Mouse (Mus musculus) intestine, embryonic 16.5 days (tissue): ENCODE data around the gene Chd1l. TPM values are rescaled to one million over a fixed set of nuclear protein-coding genes. Genes with fewer than 3 reads are reported as not detected.

Source experiments
- ATAC-seq: fragments of 200-750 bp; cut with Nextera tagmentation; 2 replicates; pipeline ENCODE4 v1.8.0; 2017; ENCODE audit warnings: moderate TSS enrichment, moderate library complexity
- H3K27ac ChIP-seq: fragments of 300-500 bp; sonication (generic); 2 replicates; pipeline ENCODE4 v1.5.1; 2014; ENCODE audit warnings: mild to moderate bottlenecking, low read length
- H3K27me3 ChIP-seq: fragments of 300-500 bp; sonication (generic); replicated peaks from 2 replicates; pipeline ENCODE4 v1.6.1; 2014; ENCODE audit warnings: low read length, control low read depth, mixed read lengths; ENCODE audit not compliant: control insufficient read depth, insufficient read depth
- H3K36me3 ChIP-seq: fragments of 300-500 bp; sonication (generic); 2 replicates; pipeline ENCODE4 v1.6.1; 2014; ENCODE audit warnings: low read length, control low read depth; ENCODE audit not compliant: control insufficient read depth, insufficient read depth
- H3K4me1 ChIP-seq: fragments of 300-500 bp; sonication (generic); 2 replicates; pipeline ENCODE4 v1.6.1; 2014; ENCODE audit warnings: low read length, control low read depth, mixed read lengths; ENCODE audit not compliant: control insufficient read depth, insufficient read depth
- H3K4me2 ChIP-seq: fragments of 300-500 bp; sonication (generic); 2 replicates; pipeline ENCODE4 v1.6.1; 2014; ENCODE audit warnings: low read depth, low read length, control low read depth
- H3K4me3 ChIP-seq: fragments of 300-500 bp; sonication (generic); 2 replicates; pipeline ENCODE4 v1.5.1; 2014; ENCODE audit warnings: mild to moderate bottlenecking, low read length
- H3K9ac ChIP-seq: fragments of 300-500 bp; sonication (generic); 2 replicates; pipeline ENCODE4 v1.6.1; 2014; ENCODE audit warnings: low read depth, low read length
- H3K9me3 ChIP-seq: fragments of 300-500 bp; sonication (generic); 2 replicates; pipeline ENCODE4 v1.6.1; 2016; ENCODE audit warnings: low read length, control low read depth; ENCODE audit not compliant: control insufficient read depth
- WGBS: fragments of 180-500 bp; shearing (Covaris S2); extraction: QIAGEN DNeasy Blood & Tissue Kit; methylation state at CpG from one replicate; pipeline ENCODE4 v1.1.7; 2014; 5-methylcytosine and 5-hydroxymethylcytosine counted together
- polyA plus RNA-seq: library from polyadenylated mRNA; unstranded; fragments of >200 nt; fragmentation: Nextera tagmentation; extraction: Ambion mirVana; gene quantifications from 2 replicates; pipeline ENCODE4 v1.2.1, GENCODE M21; 2015

Gene Chd1l
- polyA plus RNA-seq, 1 experiment from 2014 or later = 17.3 TPM

DNA sequence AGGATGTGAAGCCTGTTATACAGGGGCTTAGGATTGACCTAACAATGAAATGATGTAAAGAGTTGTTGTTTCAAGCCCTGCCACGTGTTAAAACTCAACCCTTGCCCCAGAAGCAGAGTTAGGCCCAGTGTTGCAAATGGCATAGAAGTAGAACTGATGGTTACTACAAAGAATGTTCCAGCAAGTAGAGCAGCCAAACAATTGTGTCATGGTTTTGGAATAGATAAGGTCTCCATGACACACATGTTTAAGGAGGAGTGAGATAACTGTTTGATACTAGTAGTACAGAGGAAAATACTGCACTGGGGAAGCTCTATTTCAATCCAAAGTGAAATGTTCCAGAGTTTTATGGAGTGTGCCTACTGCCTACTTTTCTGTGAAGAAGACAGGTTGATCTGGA, 38.5 kb upstream of the Chd1l start:
- Histone ChIP-seq H3K9ac (no peak overlapping the region), H3K4me1 (no peaks in the 10 kb centered on the region), H3K9me3 (no peaks in the 10 kb centered on the region), H3K36me3 (no peaks in the 10 kb centered on the region), H3K4me3 (no peak overlapping the region), H3K27me3 (no peaks in the 10 kb centered on the region), H3K4me2 (no peak overlapping the region), H3K27ac (no peak overlapping the region)
- ATAC-seq = no peak
- WGBS = 46% methylated on average over 1 of the region's 1 CpGs

DNA sequence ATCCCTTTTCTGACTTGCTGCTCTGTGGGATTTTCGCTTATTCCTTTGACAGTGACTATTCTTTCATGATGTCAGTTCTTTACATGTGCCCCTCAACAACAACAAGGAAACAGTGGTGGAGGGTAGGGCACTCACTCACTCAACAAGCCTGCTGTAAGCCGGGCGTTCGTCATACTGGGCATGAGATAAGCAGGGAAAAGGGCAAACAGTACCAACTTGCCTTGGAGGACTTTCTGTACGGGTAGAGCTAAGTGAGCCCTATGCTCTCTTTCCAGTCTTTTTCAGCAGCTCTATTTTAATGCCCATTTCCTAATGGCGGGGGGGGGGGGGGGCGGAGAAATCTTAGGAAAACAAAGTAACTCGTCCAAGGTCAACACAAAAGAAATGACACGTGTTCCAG, 32.0 kb upstream of the Chd1l start:
- no peaks in the 10 kb centered on the region for H3K4me1 ChIP-seq
- 81% methylated on average over 9 of the region's 9 CpGs for WGBS
- no peak for ATAC-seq
- H3K9me3 ChIP-seq = no peaks in the 10 kb centered on the region
- no peak overlapping the region for H3K4me3 ChIP-seq
- no peak overlapping the region for H3K9ac ChIP-seq
- H3K36me3 ChIP-seq = no peaks in the 10 kb centered on the region
- no peak overlapping the region for H3K27ac ChIP-seq
- H3K4me2 ChIP-seq = no peak overlapping the region
- no peaks in the 10 kb centered on the region for H3K27me3 ChIP-seq

DNA sequence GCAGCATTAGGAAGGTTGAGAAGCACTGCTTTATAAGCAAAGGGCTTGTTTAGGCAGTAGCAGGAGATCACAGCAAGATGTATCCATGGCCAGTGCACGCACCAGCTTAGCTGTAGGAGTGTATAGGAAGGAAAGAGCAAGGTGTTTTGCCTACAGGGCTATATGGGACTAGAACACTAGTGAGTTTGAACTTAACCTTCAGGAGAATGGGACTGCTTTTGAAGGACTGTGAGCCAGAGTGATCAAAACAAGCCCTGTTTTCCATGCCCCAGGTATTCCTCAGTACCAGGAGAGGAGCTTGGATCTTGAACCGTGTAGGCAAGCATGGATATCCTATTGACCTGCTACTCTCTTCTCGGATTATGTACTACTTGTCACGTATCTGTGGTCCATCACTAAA, 31.4 kb upstream of the Chd1l start:
- Histone ChIP-seq H3K4me1 (no peaks in the 10 kb centered on the region), H3K4me3 (no peak overlapping the region), H3K9me3 (no peaks in the 10 kb centered on the region), H3K27me3 (no peaks in the 10 kb centered on the region), H3K4me2 (no peak overlapping the region), H3K27ac (no peak overlapping the region), H3K36me3 (no peaks in the 10 kb centered on the region), H3K9ac (no peak overlapping the region)
- ATAC-seq = no peak
- 94% methylated on average over 4 of the region's 4 CpGs for WGBS

DNA sequence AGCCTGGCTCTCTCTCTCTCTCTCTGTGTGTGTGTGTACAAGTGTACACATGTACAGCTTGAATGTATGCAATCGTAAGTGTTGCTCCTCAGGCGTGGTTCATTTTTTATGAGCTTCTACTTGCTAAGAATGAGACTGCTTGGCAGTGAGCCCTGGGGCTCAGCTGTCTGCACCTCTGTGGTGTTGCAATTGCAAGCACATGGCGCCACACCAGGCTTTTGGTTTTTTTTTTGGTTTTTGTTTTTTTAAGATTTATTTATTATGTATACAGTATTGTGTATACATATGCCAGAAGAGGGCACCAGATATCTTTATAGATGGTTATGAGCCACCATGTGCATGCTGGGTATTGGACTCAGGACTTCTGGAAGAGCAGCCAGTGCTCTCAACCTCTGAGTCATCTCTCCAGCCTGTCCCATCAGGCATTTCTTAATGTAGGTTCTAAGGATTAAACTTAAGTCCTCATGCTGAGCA, 24.3 kb upstream of the Chd1l start:
- Histone ChIP-seq H3K9me3 (no peaks in the 10 kb centered on the region), H3K27me3 (no peaks in the 10 kb centered on the region), H3K9ac (no peak overlapping the region), H3K4me2 (no peak overlapping the region), H3K27ac (peak overlapping the region; percentile 18; the same call in 1 of the 2 replicates), H3K4me1 (peaks cover 11% of the 10 kb centered on the region), H3K36me3 (no peaks in the 10 kb centered on the region), H3K4me3 (no peak overlapping the region)
- WGBS = 41% methylated on average over 3 of the region's 3 CpGs
- ATAC-seq = peak; percentile 73

DNA sequence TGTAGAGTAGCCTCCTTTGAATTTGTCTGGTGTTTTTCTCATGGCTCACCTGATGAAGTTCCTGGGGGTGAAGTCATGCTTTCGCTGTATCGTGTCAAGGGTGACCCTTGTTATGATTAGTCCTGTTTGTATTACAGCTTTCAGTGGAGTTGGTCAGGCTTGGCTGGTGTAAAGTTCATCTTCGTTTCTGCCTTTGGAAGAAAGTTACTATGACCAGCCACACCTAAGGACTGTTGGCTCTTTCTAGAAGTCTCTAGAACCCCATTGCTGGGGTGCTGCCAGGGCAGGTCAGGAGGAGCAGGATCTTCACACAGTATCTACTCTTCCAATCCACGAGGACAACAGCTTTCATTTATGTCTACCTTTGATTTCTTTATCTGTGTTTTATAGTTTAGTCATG, 23.5 kb upstream of the Chd1l start:
- ATAC-seq = peak; percentile 22; the same call in 1 of the 2 replicates

DNA sequence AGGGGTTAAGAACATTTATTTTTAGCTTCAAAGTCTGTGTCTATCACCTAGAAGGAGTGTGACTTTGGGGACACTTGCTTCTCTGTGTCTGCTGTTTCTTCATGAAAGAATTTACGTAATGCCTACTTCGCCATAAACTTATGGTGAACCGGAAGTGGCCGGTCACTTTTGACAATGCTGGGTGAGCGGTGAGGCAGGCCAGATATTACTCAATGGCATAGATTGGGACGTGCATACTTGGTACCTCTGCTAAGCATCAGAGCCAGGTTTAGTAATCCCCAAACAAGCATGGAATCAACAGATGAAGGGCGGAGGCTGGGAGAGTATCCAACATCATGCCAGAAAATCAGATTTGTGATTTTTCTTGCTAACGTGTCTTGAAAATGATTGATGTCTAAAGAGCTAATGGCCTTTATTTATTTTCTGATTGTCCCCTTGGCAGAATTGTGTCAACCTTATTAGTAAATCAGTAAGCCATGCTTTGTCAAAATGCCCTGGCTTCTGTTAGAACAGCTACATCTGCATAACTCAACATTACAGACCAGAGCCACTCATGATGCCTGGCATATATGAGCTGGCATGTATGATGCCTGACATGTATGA, 21.4 kb upstream of the Chd1l start:
- H3K9me3 ChIP-seq = no peaks in the 10 kb centered on the region
- H3K36me3 ChIP-seq = no peaks in the 10 kb centered on the region
- H3K27me3 ChIP-seq = no peaks in the 10 kb centered on the region
- H3K9ac ChIP-seq = no peak overlapping the region
- WGBS = 79% methylated on average over 8 of the region's 8 CpGs
- no peak overlapping the region for H3K4me3 ChIP-seq
- no peak overlapping the region for H3K27ac ChIP-seq
- peaks cover 16% of the 10 kb centered on the region for H3K4me1 ChIP-seq
- no peak for ATAC-seq
- H3K4me2 ChIP-seq = no peak overlapping the region

More for the DNA sequence above, 23.5 kb upstream of the Chd1l start:
- Histone ChIP-seq H3K9me3 (no peaks in the 10 kb centered on the region), H3K27ac (peak overlapping the region; percentile 61), H3K27me3 (no peaks in the 10 kb centered on the region), H3K36me3 (no peaks in the 10 kb centered on the region), H3K4me2 (no peak overlapping the region), H3K4me1 (peaks cover 16% of the 10 kb centered on the region), H3K4me3 (no peak overlapping the region), H3K9ac (no peak overlapping the region)
- WGBS = 55% methylated on average over 4 of the region's 4 CpGs

DNA sequence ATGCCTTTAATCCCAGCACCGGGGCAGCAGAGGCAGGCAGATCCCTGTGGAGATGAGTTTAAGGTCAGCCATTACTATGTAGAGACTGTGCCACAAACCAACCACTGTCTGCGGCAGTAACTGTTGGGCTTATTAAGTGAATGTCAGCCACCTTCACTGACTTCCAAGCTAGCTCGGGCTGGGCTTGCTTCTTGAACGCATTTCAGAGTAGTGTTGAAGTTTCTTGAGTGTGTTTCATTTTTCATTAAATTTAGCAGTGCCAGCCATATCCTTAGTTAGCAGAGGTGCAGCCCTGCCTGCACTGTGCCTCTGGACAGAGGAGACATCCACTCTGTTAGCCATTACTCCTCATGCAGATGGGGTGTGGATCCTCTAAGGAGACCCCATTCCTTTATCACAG, 20.7 kb upstream of the Chd1l start:
- H3K4me3 ChIP-seq = no peak overlapping the region
- H3K27ac ChIP-seq = no peak overlapping the region
- H3K4me1 ChIP-seq = peaks cover 16% of the 10 kb centered on the region
- no peaks in the 10 kb centered on the region for H3K9me3 ChIP-seq
- H3K9ac ChIP-seq = no peak overlapping the region
- no peak overlapping the region for H3K4me2 ChIP-seq
- ATAC-seq = no peak
- WGBS = 88% methylated on average over 4 of the region's 4 CpGs
- H3K27me3 ChIP-seq = no peaks in the 10 kb centered on the region
- no peaks in the 10 kb centered on the region for H3K36me3 ChIP-seq

GRCm38 (mm10) chr3:97629941-97630340, 19.9 kb upstream of the Chd1l start:
- no peak overlapping the region for H3K4me3 ChIP-seq
- no peaks in the 10 kb centered on the region for H3K36me3 ChIP-seq
- H3K4me1 ChIP-seq = peaks cover 16% of the 10 kb centered on the region
- H3K9me3 ChIP-seq = no peaks in the 10 kb centered on the region
- H3K27me3 ChIP-seq = no peaks in the 10 kb centered on the region
- ATAC-seq = 0 out of 2 replicates have a peak, but pooled peaks have one; percentile 9
- peak overlapping the region; percentile 6; the same call in 1 of the 2 replicates for H3K4me2 ChIP-seq
- peak overlapping the region; percentile 6; the same call in 1 of the 2 replicates for H3K27ac ChIP-seq
- WGBS = 56% methylated on average over 4 of the region's 4 CpGs
- H3K9ac ChIP-seq = no peak overlapping the region

DNA sequence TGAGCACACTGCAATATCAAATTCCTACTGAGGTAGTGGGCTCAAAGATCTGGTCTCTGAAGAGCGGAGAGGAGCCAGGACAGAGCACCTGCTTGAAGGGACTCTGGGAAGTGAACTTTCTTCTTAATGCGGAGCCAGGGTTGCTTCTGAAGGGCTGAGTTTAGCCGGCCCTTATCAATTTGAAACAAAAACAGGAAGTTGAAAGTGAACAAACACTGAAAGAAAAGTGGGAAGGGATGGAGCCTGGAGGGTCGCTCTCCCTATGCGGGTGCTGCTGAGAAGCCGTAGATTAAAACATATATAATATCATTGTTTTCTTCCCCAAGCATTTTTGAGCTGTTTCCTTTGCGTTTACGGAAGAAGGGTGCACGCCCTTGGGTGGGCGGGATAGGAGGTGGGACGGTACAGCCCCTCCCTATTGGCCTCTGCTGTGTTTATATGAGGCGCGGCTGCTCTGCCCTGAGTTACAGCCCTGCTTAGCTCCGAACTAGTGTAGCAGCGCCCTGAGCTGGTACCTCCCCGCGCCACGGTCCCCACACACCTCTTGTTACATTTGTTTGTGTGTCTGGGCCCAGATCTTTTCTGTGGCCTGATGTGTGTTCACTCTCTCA, 18.5 kb upstream of the Chd1l start, which contains the start of gene Fmo5:
Fmo5 (plus strand) TSS at position 414 of the 611 bp plus-strand sequence.
- H3K9ac ChIP-seq = peak within 1 kb of the TSS; percentile 66
- H3K4me1 ChIP-seq = peaks cover 8% of the 10 kb centered on the region
- H3K27ac ChIP-seq = peak within 1 kb of the TSS; percentile 82
- H3K36me3 ChIP-seq = no peaks in the 10 kb centered on the region
- H3K4me3 ChIP-seq = peak within 1 kb of the TSS; percentile 56
- WGBS = 3% methylated on average over 18 of the region's 18 CpGs
- H3K9me3 ChIP-seq = no peaks in the 10 kb centered on the region
- H3K27me3 ChIP-seq = no peaks in the 10 kb centered on the region
- ATAC-seq = peak; percentile 96
- peak within 1 kb of the TSS; percentile 61 for H3K4me2 ChIP-seq
